Comparison of ENCODE assay signal across 9 mouse cellular contexts in genomic region chr8:77432726-77433125, GRCm38 (mm10).
DNase-seq lines count a peak whose midpoint lies in the region; ATAC-seq and TF ChIP-seq lines count a peak whose summit lies in the region.
"Had no signal": no experiment of that assay in that cellular context is flagged by ENCODE, and none has a peak within 500 bp of the region (broad histone marks: within the 10 kb centered on the region; RNA-seq: fewer than 3 reads in every experiment).

No protein-coding gene starts in this region.

- TF ChIP-seq POLR2A in kidney, adult 2 months (IDR thresholded peaks at IDR 0.05; ENCODE audit: low read depth, low read length), result no peak

- no peaks in the 10 kb centered on the region for H3K9me3 ChIP-seq in kidney, postnatal 0 days (replicated peaks; ENCODE audit: low read length)
- H3K9me3 ChIP-seq in embryonic facial prominence, embryonic 14.5 days (ENCODE audit: control insufficient read depth, low read length), result no peaks in the 10 kb centered on the region
- no peaks in the 10 kb centered on the region for H3K9me3 ChIP-seq in hindbrain, embryonic 13.5 days
- H3K9me3 ChIP-seq in midbrain, embryonic 16.5 days (replicated peaks; ENCODE audit: control insufficient read depth, low read length, poor library complexity, severe bottlenecking), result no peaks in the 10 kb centered on the region

- H3K4me2 ChIP-seq in kidney, postnatal 0 days (ENCODE audit: low read length), result no peak overlapping the region
- 0 out of 2 replicates have a peak overlapping the region, but pooled peaks have one; percentile 6 for H3K4me2 ChIP-seq in embryonic facial prominence, embryonic 14.5 days (ENCODE audit: low read depth, low read length)
- H3K4me2 ChIP-seq in hindbrain, embryonic 13.5 days, result peak overlapping the region; percentile 6; the same call in 1 of the 2 replicates
- H3K4me2 ChIP-seq in midbrain, embryonic 16.5 days (ENCODE audit: low read length), result no peak overlapping the region

- no peak overlapping the region for H3K9ac ChIP-seq in kidney, postnatal 0 days (ENCODE audit: low read depth, low read length)
- no peak overlapping the region for H3K9ac ChIP-seq in embryonic facial prominence, embryonic 14.5 days (ENCODE audit: low read depth, low read length)
- no peak overlapping the region for H3K9ac ChIP-seq in hindbrain, embryonic 13.5 days
- no peak overlapping the region for H3K9ac ChIP-seq in midbrain, embryonic 16.5 days (ENCODE audit: low read depth, low read length)

- peaks cover 18% of the 10 kb centered on the region for H3K4me1 ChIP-seq in kidney, postnatal 0 days (replicated peaks; ENCODE audit: insufficient read depth, low read length)
- H3K4me1 ChIP-seq in kidney, adult 2 months (ENCODE audit: control insufficient read depth, insufficient read depth, low read length), result peaks cover under 1% of the 10 kb centered on the region; the same call in 1 of the 2 replicates
- H3K4me1 ChIP-seq in embryonic facial prominence, embryonic 14.5 days (ENCODE audit: control insufficient read depth, insufficient read depth, low read length), result peaks cover 30% of the 10 kb centered on the region
- H3K4me1 ChIP-seq in hindbrain, embryonic 13.5 days (replicated peaks), result peaks cover 17% of the 10 kb centered on the region
- H3K4me1 ChIP-seq in midbrain, embryonic 16.5 days (ENCODE audit: control insufficient read depth, insufficient read depth, low read length), result no peaks in the 10 kb centered on the region; the same call in 1 of the 2 replicates

- TF ChIP-seq CTCF in kidney, postnatal 0 days (IDR thresholded peaks at IDR 0.05; ENCODE audit: low read depth), result no peak
- no peak for TF ChIP-seq CTCF in kidney, adult 2 months (conservative IDR thresholded peaks at IDR 0.05; ENCODE audit: insufficient read depth, insufficient read length, low read depth, low read length)

- no peak for ATAC-seq in kidney, postnatal 0 days (replicated peaks; ENCODE audit: low FRiP score, low read depth)
- ATAC-seq in embryonic facial prominence, embryonic 14.5 days (ENCODE audit: low read depth), result no peak
- ATAC-seq in hindbrain, embryonic 13.5 days (ENCODE audit: low FRiP score), result no peak
- ATAC-seq in midbrain, embryonic 16.5 days, result peak; percentile 58; the same call in 1 of the 2 replicates
- ATAC-seq: activated CD4-positive, CD25-positive, alpha-beta regulatory T cell, adult 4 months had no signal

- no peaks in the 10 kb centered on the region for H3K27me3 ChIP-seq in kidney, postnatal 0 days (ENCODE audit: insufficient read depth, low read length)
- H3K27me3 ChIP-seq in kidney, adult 2 months (replicated peaks; ENCODE audit: control insufficient read depth, insufficient read depth, low read length), result no peaks in the 10 kb centered on the region
- H3K27me3 ChIP-seq in embryonic facial prominence, embryonic 14.5 days (replicated peaks; ENCODE audit: control insufficient read depth, insufficient read depth, low read length), result no peaks in the 10 kb centered on the region
- no peaks in the 10 kb centered on the region for H3K27me3 ChIP-seq in hindbrain, embryonic 13.5 days
- no peaks in the 10 kb centered on the region for H3K27me3 ChIP-seq in midbrain, embryonic 16.5 days (ENCODE audit: control insufficient read depth, insufficient read depth, low read depth, low read length)

- H3K36me3 ChIP-seq in kidney, postnatal 0 days (ENCODE audit: insufficient read depth, low read length), result 0 out of 2 replicates have a peak, but pooled peaks cover 7% of the 10 kb centered on the region
- no peaks in the 10 kb centered on the region for H3K36me3 ChIP-seq in kidney, adult 2 months (ENCODE audit: control insufficient read depth, insufficient read depth, low read length)
- H3K36me3 ChIP-seq in embryonic facial prominence, embryonic 14.5 days (ENCODE audit: control insufficient read depth, insufficient read depth, low read length), result no peaks in the 10 kb centered on the region
- H3K36me3 ChIP-seq in hindbrain, embryonic 13.5 days, result no peaks in the 10 kb centered on the region
- H3K36me3 ChIP-seq in midbrain, embryonic 16.5 days (ENCODE audit: control insufficient read depth, insufficient read depth, low read length), result no peaks in the 10 kb centered on the region

- DNase-seq in kidney, postnatal 0 days (ENCODE audit: low spot score), result no peak
- no peak for DNase-seq in kidney, adult 2 months
- DNase-seq in embryonic facial prominence, embryonic 14.5 days (ENCODE audit: low spot score), result peak; percentile 51
- DNase-seq in gastrocnemius, postnatal 25 days, result no peak
- no peak for DNase-seq in embryo, embryonic 10.5 days (ENCODE audit: low spot score)
- DNase-seq: heart, postnatal 10 days had no signal

- H3K4me3 ChIP-seq in kidney, postnatal 0 days (replicated peaks; ENCODE audit: low read depth, low read length), result no peak overlapping the region
- no peak overlapping the region for H3K4me3 ChIP-seq in kidney, adult 2 months (ENCODE audit: insufficient read depth, low read depth, low read length)
- no peak overlapping the region for H3K4me3 ChIP-seq in embryonic facial prominence, embryonic 14.5 days (ENCODE audit: low read depth, low read length)
- H3K4me3 ChIP-seq in hindbrain, embryonic 13.5 days, result no peak overlapping the region
- H3K4me3 ChIP-seq in midbrain, embryonic 16.5 days (ENCODE audit: low read depth, low read length), result no peak overlapping the region

- 49% methylated on average over 10 of the region's 10 CpGs for WGBS in kidney, postnatal 0 days
- 52% methylated on average over 10 of the region's 10 CpGs for WGBS in kidney, adult 2 months
- WGBS in embryonic facial prominence, embryonic 14.5 days, result 36% methylated on average over 10 of the region's 10 CpGs
- 46% methylated on average over 10 of the region's 10 CpGs for WGBS in hindbrain, embryonic 13.5 days
- WGBS in midbrain, embryonic 16.5 days, result 42% methylated on average over 10 of the region's 10 CpGs

- peak overlapping the region; percentile 47 for H3K27ac ChIP-seq in kidney, postnatal 0 days
- no peak overlapping the region for H3K27ac ChIP-seq in kidney, adult 2 months (ENCODE audit: insufficient read depth, low read depth, low read length)
- peak overlapping the region; percentile 56 for H3K27ac ChIP-seq in embryonic facial prominence, embryonic 14.5 days (replicated peaks; ENCODE audit: low read depth, low read length)
- H3K27ac ChIP-seq in hindbrain, embryonic 13.5 days, result no peak overlapping the region
- H3K27ac ChIP-seq in midbrain, embryonic 16.5 days (ENCODE audit: low read length), result no peak overlapping the region

Comparison
In these comparisons a context has a peak if more than half of its experiments do, and no peak if none do; other contexts are left out.
1. H3K27ac ChIP-seq: peak in kidney, postnatal 0 days (single experiment) and embryonic facial prominence, embryonic 14.5 days (single experiment); none in kidney, adult 2 months (single experiment), hindbrain, embryonic 13.5 days (single experiment) and midbrain, embryonic 16.5 days (single experiment).
2. H3K4me2 ChIP-seq: peak in embryonic facial prominence, embryonic 14.5 days (single experiment) and hindbrain, embryonic 13.5 days (single experiment); none in kidney, postnatal 0 days (single experiment) and midbrain, embryonic 16.5 days (single experiment).